Mouse (Mus musculus): Measurements from ENCODE around the gene Pln. TPM values are rescaled to one million over a fixed set of nuclear protein-coding genes. Genes with fewer than 3 reads are reported as not detected.

Pln gene
- polyA plus RNA-seq, 1 experiment = 0.07 TPM

DNA sequence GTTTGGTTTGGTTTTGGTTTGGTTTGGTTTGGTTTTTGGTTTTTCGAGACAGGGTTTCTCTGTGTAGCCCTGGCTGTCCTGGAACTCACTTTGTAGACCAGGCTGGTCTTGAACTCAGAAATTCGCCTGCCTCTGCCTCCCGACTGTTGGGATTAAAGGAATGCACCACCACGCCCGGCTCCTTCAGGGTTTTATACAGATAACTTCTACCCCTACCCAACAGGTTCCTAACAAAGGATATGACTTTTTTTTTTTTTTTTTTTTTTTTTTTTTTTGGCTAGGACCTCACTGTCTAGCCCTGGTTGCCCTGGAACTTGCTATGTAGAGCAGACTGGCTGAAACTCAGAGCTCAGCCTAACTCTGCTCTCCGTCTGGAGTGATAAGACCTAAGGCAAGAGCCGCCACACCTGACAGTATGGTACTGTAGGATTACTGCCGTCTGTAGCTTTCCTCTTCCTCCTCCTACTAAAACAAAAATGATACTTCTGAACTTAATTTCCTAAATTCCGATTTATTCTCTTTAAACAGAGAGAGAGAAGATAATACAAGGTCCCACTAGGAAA is 4.8 kb downstream of the Pln start:
- TF ChIP-seq POLR2A (IDR thresholded peaks at IDR 0.05; ENCODE audit: borderline replicate concordance, extremely low read depth, insufficient read depth, insufficient read length, poor library complexity, severe bottlenecking) (no peak), CTCF (IDR thresholded peaks at IDR 0.05; ENCODE audit: borderline replicate concordance, extremely low read depth, insufficient read depth, insufficient read length) (no peak)
- no peak for DNase-seq (ENCODE audit: low read depth)

DNA sequence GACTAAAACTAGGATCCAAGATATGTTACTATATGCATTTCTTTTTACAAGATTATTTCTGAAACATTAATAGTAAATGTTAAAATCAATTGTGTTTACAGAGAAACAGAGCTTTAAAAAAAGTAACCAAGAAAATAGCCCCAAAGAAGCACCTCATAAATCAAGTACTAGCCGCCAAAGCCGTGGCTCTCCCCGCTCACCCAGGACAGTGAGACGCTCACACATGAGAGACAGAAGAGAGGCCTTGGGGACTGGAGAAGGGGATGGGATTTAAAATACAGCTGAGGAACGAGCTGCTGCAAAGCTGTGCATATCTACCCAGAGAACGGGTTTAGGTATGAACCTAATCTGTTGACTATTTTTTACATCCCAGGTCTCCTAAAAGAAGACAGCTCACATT is 5.9 kb downstream of the Pln start:
- TF ChIP-seq CTCF (IDR thresholded peaks at IDR 0.05; ENCODE audit: borderline replicate concordance, extremely low read depth, insufficient read depth, insufficient read length) (no peak), POLR2A (IDR thresholded peaks at IDR 0.05; ENCODE audit: borderline replicate concordance, extremely low read depth, insufficient read depth, insufficient read length, poor library complexity, severe bottlenecking) (no peak)

DNA sequence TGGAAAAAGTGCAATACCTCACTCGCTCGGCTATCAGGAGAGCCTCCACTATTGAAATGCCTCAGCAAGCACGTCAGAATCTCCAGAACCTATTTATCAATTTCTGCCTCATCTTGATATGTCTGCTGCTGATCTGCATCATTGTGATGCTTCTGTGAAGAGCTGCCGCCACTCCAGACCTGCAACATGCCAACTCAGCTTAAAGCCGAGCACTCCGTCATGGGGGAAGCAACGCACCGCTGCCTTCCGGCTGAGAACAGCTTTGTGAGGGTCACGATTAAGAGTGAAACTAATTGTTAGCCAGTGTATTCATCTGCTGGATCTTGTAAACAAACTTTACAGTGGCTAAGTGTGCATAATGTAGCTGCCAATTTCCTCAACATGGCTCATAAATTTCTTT is 6.4 kb downstream of the Pln start:
- peak; percentile 33 for DNase-seq (ENCODE audit: low read depth)
- TF ChIP-seq POLR2A (IDR thresholded peaks at IDR 0.05; ENCODE audit: borderline replicate concordance, extremely low read depth, insufficient read depth, insufficient read length, poor library complexity, severe bottlenecking) (no peak), CTCF (IDR thresholded peaks at IDR 0.05; ENCODE audit: borderline replicate concordance, extremely low read depth, insufficient read depth, insufficient read length) (no peak)

More for the DNA sequence above, 5.9 kb downstream of the Pln start:
- DNase-seq (ENCODE audit: low read depth) = no peak

DNA sequence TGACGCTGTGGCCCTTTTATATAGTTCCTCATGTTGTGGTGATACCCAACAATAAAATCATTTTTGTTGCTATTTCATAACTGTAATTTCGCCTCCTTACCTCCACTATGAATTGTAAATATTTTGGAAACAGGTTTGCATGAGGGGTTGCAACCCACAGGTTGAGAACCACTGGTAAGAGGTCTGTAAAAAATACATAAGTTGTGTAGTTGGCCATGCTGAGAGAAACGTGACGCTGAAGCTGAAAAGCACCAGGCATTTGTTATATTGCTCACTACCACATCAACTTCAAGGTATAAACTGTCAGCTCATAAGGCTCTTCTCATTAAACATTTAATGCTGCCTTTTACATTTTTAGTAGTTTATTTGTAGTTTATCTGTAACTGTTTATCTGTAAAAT is 8.0 kb downstream of the Pln start:
- TF ChIP-seq POLR2A (IDR thresholded peaks at IDR 0.05; ENCODE audit: borderline replicate concordance, extremely low read depth, insufficient read depth, insufficient read length, poor library complexity, severe bottlenecking) = no peak
- TF ChIP-seq CTCF (IDR thresholded peaks at IDR 0.05; ENCODE audit: borderline replicate concordance, extremely low read depth, insufficient read depth, insufficient read length) = no peak
- no peak for DNase-seq (ENCODE audit: low read depth)

DNA sequence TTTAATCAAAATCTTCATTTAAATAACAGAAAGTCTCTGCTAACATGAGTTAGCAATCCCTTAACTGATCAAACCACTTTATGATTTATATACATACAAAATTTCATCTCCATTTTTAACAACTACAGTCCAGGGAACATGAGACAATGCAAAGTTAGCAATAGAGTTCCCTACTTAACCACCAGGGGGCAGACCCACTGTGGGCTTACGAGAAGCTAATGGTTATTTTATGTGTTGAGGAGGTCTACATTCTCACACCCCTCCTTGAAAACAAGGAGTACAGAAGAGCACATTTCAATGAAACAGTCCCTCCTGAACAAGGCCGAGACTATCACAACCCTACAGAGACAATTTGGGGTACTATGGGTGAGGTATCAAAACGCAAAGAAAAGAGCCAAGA is 9.0 kb downstream of the Pln start:
- DNase-seq (ENCODE audit: low read depth) = peak; percentile 75
- TF ChIP-seq CTCF (IDR thresholded peaks at IDR 0.05; ENCODE audit: borderline replicate concordance, extremely low read depth, insufficient read depth, insufficient read length) (peak; percentile 76; the same call in 1 of the 2 replicates), POLR2A (IDR thresholded peaks at IDR 0.05; ENCODE audit: borderline replicate concordance, extremely low read depth, insufficient read depth, insufficient read length, poor library complexity, severe bottlenecking) (no peak)

DNA sequence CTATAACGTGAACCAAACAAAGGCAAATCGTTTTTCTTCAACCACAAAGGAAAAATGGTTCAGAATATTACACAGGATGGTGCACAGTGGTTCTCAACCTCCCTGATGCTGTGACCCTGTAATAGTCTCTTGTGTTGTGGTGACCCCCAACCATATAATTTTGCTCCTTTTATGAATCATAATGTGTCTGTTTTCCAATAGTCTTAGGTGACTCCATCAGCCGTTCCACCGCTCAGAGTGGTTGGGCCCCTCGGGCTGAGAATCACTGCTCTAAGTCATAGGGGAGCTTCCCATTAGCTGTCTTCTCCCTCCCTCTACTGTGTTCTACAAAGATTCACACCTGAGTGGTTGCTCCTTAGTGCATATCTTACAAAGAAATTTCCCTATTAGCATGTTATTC is 9.4 kb downstream of the Pln start:
- no peak for TF ChIP-seq CTCF (IDR thresholded peaks at IDR 0.05; ENCODE audit: borderline replicate concordance, extremely low read depth, insufficient read depth, insufficient read length)
- no peak for TF ChIP-seq POLR2A (IDR thresholded peaks at IDR 0.05; ENCODE audit: borderline replicate concordance, extremely low read depth, insufficient read depth, insufficient read length, poor library complexity, severe bottlenecking)
- no peak for DNase-seq (ENCODE audit: low read depth)

DNA sequence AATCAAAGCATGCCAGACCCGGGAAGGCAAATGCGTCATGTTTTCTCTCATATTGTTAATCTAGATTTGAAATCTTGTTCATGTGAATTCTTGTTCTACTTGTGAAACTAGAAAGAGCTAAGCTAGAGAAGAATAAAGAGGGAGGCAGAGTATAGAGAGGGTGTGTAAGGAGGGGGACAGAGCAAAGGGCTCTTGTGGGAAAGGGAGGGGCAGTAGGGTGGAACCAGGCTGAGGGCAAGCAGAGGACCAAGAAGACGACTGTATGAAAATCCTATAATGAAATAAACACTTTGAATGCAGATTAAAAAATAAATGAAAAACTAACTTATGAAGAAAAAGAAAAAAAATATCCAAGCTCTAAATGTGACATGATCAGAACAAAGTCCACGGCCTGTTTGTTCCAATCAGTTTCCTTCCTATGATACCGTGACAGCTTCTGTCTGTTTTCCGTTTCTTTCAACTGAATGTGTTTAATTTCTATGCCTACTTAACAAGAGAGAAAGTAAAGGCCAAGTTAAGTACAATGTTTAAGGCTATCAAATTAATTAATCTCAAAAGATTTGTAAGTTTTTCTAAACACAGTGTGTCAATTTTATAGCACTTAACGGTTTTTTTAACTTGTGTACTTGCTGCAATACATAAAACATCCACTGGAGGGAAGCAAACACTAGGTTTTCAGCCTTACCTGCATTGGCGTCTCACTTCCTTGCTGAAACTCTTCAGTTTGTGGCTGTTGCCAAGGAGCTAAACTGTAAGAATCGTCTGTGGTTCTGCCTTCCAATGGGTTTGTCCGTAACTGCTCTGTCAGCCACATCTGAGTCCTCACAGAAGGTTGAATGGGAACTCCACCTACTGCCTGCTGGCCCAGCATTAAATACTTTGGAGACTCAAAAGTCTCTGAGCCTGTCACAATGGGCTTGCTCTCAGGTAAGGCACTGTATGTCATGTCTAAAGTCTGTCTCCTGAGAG is 10.6 kb downstream of the Pln start:
- TF ChIP-seq POLR2A (IDR thresholded peaks at IDR 0.05; ENCODE audit: borderline replicate concordance, extremely low read depth, insufficient read depth, insufficient read length, poor library complexity, severe bottlenecking) (no peak), CTCF (IDR thresholded peaks at IDR 0.05; ENCODE audit: borderline replicate concordance, extremely low read depth, insufficient read depth, insufficient read length) (peak; percentile 73)
- peak; percentile 89 for DNase-seq (ENCODE audit: low read depth)

DNA sequence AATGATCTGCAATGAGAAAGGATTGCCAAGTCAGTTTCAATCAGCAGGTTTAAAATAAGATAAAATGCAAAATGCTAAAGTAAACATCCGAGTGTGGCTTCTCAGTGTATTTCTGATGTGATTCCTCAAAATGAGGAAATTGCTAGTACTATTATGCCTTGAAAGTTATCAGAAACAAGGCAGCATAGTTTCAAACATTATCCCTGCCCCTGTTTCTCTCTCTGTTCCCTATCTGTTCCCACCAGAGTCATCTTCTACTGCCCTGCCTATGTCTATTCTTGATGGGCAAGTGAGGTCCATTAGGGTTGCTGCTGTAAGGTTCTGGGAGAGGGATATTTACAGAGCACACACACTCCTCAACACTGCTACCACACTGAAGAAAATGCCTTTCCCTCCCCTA is 11.8 kb downstream of the Pln start:
- TF ChIP-seq CTCF (IDR thresholded peaks at IDR 0.05; ENCODE audit: borderline replicate concordance, extremely low read depth, insufficient read depth, insufficient read length) = no peak
- no peak for TF ChIP-seq POLR2A (IDR thresholded peaks at IDR 0.05; ENCODE audit: borderline replicate concordance, extremely low read depth, insufficient read depth, insufficient read length, poor library complexity, severe bottlenecking)
- DNase-seq (ENCODE audit: low read depth) = no peak

- TF ChIP-seq CTCF (IDR thresholded peaks at IDR 0.05; ENCODE audit: borderline replicate concordance, extremely low read depth, insufficient read depth, insufficient read length) (no peak), POLR2A (IDR thresholded peaks at IDR 0.05; ENCODE audit: borderline replicate concordance, extremely low read depth, insufficient read depth, insufficient read length, poor library complexity, severe bottlenecking) (no peak)
- no peak for DNase-seq (ENCODE audit: low read depth)
These were observed 16.2 kb downstream of the Pln start for GRCm38 (mm10) chr10:53353665-53354064.

DNA sequence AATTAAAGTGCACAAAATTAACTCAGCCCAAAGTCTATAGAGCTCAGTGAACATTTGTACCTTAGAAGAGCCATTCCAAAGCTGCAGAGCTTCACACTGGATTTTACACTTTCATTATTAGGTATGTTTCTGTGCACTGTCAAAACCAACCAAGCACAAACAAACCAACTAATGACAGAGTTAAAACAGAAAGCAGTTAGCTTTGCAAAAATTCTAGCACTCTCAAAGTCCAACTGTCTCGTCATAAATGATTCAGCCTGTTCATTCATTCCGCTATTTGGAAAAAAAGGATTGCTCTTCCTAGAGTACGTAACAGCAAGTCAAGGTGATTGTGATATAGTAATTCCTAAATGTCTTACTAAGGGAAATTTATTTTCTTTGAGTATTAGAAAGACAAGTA is 21.5 kb downstream of the Pln start:
- DNase-seq (ENCODE audit: low read depth) = no peak
- TF ChIP-seq CTCF (IDR thresholded peaks at IDR 0.05; ENCODE audit: borderline replicate concordance, extremely low read depth, insufficient read depth, insufficient read length) (no peak), POLR2A (IDR thresholded peaks at IDR 0.05; ENCODE audit: borderline replicate concordance, extremely low read depth, insufficient read depth, insufficient read length, poor library complexity, severe bottlenecking) (no peak)

DNA sequence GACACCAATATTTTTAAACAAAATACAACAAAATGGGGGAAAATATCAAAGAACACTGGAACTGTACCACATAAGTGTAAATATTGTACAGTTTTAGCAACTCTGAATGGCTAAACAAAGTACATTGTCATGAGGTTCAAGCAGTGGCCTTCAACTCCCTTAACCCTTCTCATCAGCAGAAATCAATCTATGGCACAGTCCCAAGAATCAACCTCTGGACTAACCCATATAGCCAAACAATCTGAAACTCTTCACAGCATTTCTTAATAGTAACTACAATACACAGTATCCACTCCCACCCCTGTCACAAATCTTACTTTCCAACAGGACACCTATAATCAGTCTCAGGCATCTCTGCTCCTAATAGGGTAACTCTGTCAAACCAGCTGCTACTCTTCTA is 26.8 kb downstream of the Pln start:
- no peak for TF ChIP-seq POLR2A (IDR thresholded peaks at IDR 0.05; ENCODE audit: borderline replicate concordance, extremely low read depth, insufficient read depth, insufficient read length, poor library complexity, severe bottlenecking)
- no peak for TF ChIP-seq CTCF (IDR thresholded peaks at IDR 0.05; ENCODE audit: borderline replicate concordance, extremely low read depth, insufficient read depth, insufficient read length)
- DNase-seq (ENCODE audit: low read depth) = no peak

All from brain, embryonic 14.5 days (tissue).